Mouse (Mus musculus) left cerebral cortex, adult 8-10 months (tissue): ENCODE data around the gene 5430419D17Rik. TPM values are rescaled to one million over a fixed set of nuclear protein-coding genes. Genes with fewer than 3 reads are reported as not detected.

Source experiments
- DNase-seq, 2 experiments: peaks; one replicate each; pipeline ENCODE4 v3.0.0; 2022; ENCODE audit warnings: low spot score in 2 of 2
- total RNA-seq, 4 experiments: library from RNA; stranded (reverse); gene quantifications; 2 replicates each; pipeline ENCODE4 v1.2.4; 2022

Gene 5430419D17Rik
- total RNA-seq, result not detected

GRCm38 (mm10) chr7:131174121-131174520 lies at the start of gene 5430419D17Rik:
TSS of gene 5430419D17Rik (plus strand) at chr7:131174402.
- no peak for DNase-seq

GRCm38 (mm10) chr7:131130021-131130420 lies 44.2 kb upstream of the 5430419D17Rik start:
- no peak for DNase-seq

DNA sequence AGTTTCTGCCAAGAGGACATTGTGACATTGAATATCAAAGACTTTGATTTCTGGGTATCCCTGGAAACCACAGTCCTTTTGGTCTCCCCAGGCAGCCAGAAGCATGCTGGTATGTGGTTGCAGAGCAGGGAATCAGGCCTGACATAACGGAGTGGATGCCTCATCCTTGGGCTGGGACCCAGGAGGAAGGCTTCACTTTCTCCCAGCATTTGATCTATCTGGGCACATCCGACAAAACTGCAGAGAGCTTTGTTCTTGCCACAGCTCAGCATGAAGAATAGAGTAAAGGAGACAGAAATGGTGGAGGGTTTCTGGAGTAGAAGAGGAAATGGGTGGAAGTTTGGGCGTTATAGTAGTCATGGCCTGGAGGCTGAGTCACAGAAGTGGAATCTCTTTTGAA lies 41.0 kb upstream of the 5430419D17Rik start:
- no peak for DNase-seq

- no peak for DNase-seq
These were observed 28.0 kb upstream of the 5430419D17Rik start, which contains the start of gene 4933402N03Rik for GRCm38 (mm10) chr7:131146214-131146613. TSS of gene 4933402N03Rik (minus strand) at chr7:131146314.

- no peak for DNase-seq
These were observed 24.0 kb upstream of the 5430419D17Rik start for GRCm38 (mm10) chr7:131150179-131150578.

DNA sequence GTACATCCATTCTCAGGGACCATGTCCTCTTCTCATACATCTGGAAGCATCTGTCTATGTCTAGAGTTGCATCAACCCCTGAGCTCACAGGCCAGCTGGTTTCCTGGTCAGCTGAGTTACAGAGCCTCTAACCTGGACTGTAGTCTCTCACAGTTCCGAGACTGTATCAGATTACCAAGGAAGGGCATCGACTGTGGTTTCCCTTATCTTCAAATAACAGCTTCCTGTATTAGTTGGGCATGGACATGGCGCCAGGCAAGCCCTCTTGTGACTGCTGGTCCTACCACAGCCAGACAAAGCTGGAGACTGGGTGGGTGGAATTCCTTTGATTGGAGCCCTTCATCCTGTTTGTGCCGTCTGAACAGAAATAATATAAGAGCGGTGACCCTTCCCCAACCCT lies 21.2 kb upstream of the 5430419D17Rik start:
- DNase-seq, result no peak

DNA sequence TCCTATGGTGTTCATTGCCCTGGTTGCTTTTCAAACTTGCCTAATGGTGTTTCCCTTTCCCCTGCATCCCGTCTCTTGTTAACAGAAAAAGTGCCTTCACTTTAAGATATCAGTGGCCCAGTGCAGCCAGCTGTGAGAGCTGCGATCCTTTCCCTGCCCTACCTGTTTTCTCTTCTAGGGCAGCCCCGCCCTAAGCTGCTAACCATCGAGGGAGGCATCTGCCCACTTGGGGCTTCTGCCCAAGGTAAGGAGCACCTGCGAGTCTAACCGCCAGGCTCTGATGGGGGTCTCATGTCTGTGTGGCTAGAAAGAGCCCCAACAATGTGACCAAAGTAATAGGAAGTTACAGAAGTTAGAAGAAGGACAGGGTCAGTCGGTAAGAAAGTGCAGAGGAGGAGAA lies 12.0 kb upstream of the 5430419D17Rik start:
- DNase-seq, result no peak

DNA sequence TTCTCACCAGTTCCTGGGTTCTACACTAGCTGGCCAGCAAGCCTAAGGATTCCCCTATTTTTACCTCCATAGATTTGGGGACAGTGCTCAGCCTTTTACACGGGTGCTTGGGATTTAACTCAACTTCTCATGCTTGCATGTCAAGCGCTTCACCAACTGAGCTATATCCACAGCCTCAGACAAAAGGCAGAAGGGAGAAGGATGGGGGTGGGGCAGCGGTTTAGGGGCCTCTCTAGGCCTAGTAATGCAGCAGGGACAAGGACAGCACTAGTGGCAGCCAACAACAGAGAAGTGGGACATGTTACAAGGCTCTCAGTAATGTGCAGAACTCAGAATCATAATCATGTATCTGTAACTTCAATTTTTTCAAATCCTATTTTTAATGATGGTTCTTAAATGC lies 6.4 kb upstream of the 5430419D17Rik start:
- DNase-seq, result no peak

- DNase-seq, result no peak
These were observed 5.1 kb upstream of the 5430419D17Rik start for GRCm38 (mm10) chr7:131169099-131169498.

DNA sequence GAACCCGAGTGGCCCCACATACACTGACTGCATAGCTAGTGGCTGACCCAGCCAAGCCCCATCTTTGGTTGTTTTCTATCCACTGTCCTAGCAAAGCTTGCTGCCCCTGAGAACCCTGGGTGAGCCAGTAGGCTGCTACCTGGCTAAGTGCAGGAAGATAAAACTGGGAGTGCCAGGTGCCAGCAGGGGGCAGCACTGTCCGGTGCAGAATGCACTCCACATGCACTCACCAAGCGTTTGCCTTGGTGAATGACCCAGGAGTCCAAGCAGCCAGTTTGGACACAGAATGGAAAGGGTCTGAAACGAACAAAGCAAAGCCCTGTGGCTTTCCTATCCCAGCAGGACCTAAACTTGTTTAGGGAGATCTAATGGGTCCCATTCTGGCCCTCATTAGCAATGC lies 8.5 kb downstream of the 5430419D17Rik start:
- peak in 1 of 2 experiments; percentile 8 for DNase-seq

GRCm38 (mm10) chr7:131184339-131184738 lies 10.1 kb downstream of the 5430419D17Rik start:
- DNase-seq, result no peak

DNA sequence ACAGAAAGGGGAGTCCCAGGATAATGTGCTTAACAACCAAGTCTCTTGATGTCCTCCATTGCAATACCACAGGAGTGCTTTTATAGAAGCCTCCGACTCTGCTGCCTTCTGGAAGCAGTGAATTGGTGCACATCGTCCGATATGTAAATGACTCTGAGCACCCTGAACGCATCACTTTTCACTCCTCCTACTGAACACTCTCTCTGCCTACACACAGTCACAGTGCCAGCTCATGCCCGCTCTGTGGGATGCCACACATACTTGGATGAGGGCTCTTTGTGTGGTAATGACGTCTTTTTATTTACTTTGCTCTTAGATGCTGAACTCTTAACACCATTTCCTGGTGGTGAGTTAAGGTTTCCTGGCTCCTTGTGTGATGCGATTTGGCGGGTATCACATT lies 12.8 kb downstream of the 5430419D17Rik start:
- peak; percentile 16 to 67 for DNase-seq

GRCm38 (mm10) chr7:131187996-131188395 lies 13.8 kb downstream of the 5430419D17Rik start:
- DNase-seq, result no peak

GRCm38 (mm10) chr7:131223086-131223485 lies 48.9 kb downstream of the 5430419D17Rik start:
- DNase-seq, result no peak

DNA sequence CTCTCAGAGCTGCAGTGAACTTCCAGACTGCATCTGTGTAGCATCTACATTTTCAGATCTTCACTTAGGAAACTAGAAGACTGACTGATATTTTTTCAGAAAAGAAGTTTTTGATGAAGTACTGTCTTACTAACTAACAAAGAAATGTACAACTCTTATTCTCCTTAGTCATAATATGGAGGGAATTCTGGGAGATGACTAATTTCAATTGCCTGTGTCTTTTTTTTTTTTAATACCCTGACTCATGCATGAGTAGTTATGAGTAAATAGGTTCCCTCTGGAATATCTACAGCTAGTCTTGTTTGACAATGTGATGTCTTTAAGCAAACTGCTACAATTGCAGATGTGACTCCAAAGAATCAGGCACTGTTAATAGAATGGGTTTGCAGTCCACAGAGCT lies 61.9 kb downstream of the 5430419D17Rik start:
- no peak for DNase-seq

DNA sequence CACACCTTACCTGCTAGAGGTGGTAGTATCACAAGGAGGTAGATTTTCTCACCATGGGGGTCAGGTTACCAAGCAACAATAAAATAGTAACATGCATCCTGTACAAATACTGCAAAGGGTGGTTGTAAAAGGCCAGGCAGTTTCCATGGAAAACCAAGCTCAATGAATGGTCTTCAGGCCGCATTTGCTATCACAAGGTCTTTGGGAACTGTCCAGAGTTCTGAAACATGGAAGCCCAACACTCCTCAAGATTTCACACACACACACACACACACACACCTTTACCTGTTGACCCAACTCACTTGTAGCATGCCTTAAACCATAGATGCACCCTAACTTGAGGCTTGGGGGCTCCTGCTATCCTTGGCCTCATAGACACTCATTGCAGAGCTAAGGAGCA lies 70.8 kb downstream of the 5430419D17Rik start:
- no peak for DNase-seq

GRCm38 (mm10) chr7:131256841-131257240 lies 82.6 kb downstream of the 5430419D17Rik start:
- no peak for DNase-seq

GRCm38 (mm10) chr7:131257309-131257708 lies 83.1 kb downstream of the 5430419D17Rik start:
- DNase-seq, result no peak

DNA sequence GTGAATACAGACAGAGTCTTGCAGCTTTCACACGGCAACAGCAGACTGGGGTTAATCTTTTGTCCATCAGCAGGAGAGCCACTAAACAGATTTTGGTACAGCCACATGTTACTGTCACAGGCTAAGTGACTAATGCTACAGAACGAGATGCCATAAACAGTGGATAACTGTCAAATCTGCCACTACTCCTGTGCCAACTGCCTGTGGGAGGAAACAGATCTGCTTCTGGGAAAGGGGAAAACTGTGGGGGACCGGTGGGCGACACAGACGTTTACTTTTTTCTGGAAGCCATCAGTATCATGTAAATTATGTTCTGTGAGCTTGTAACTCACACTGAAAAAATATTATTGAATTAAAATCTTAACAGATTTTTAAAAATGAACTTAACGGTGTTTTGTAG lies 86.7 kb downstream of the 5430419D17Rik start:
- DNase-seq, result peak in 1 of 2 experiments; percentile 18

DNA sequence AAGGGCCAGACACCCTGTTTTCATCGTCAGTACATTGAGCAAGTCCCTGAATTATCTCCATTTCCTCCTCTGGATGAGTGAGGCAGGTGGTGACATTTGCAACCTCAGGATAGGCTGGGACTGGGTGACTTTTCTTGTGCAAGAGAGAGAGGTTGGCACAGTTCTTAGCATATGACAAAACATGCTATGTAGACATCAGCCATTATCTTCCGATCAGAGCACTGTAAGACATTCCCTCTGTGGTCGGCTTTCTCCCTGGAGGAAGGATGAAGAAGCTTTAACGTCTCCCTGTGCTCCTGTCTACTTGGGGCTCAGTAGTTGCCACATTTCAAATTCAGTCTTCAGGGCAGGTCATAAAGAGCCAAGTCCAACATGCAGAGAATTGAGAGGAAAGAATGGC lies 90.0 kb downstream of the 5430419D17Rik start:
- no peak for DNase-seq

GRCm38 (mm10) chr7:131265851-131266250 lies 91.6 kb downstream of the 5430419D17Rik start:
- no peak for DNase-seq

GRCm38 (mm10) chr7:131297151-131297550 lies 122.9 kb downstream of the 5430419D17Rik start:
- no peak for DNase-seq

DNA sequence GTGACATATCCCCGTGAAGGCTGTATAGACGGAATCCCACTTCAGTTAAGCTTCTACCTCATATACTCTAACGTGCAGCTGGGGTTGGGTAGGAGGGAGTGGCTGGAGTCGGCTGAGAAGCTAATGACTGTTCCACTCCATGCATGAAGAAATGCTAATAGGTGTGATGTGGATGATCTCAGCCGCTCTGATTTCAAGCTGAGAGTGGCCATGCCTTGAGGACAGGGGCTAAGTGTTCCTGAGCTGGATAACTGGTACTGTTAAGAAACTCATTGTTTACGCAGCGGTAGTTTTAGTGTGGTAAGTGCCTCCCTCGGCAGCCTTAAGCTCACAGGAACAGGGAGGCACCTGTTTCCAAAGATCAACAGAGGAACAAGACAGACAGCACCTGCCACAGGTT lies 129.1 kb downstream of the 5430419D17Rik start:
- DNase-seq, result no peak

- no peak for DNase-seq
These were observed 132.5 kb downstream of the 5430419D17Rik start for GRCm38 (mm10) chr7:131306733-131307132.
